Mouse (Mus musculus) ES-E14 (cell line): Measurements from ENCODE around the gene Rfx1.
A peak's percentile ranks its signal among the peaks of the same experiment; 100 is the strongest.

Experiments used
- CHD2 ChIP-seq: IDR thresholded peaks from 2 replicates; pipeline ENCODE4 v1.6.1; 2014; ENCODE audit warnings: mild to moderate bottlenecking, low read depth, low read length, inconsistent platforms
- HCFC1 ChIP-seq: IDR thresholded peaks from 2 replicates; pipeline ENCODE4 v1.6.1; 2012; ENCODE audit warnings: low read length, inconsistent platforms, borderline replicate concordance; ENCODE audit not compliant: insufficient read depth
- MAFK ChIP-seq: IDR thresholded peaks from 2 replicates; pipeline ENCODE4 v1.6.1; 2014; ENCODE audit warnings: mild to moderate bottlenecking, low read depth, low read length, inconsistent platforms; ENCODE audit not compliant: insufficient read depth
- ZC3H11A ChIP-seq: IDR thresholded peaks from 2 replicates; pipeline ENCODE4 v1.6.1; 2012; ENCODE audit warnings: low read depth, mild to moderate bottlenecking, inconsistent platforms, low read length, borderline replicate concordance
- ZNF384 ChIP-seq: IDR thresholded peaks from 2 replicates; pipeline ENCODE4 v1.6.1; 2012; ENCODE audit warnings: low read depth, low read length, inconsistent platforms

GRCm38 (mm10) chr8:84137848-84138247 lies 71.2 kb downstream of the Rfx1 start:
- TF ChIP-seq ZNF384 (no peak), HCFC1 (peak; percentile 92), ZC3H11A (no peak), MAFK (no peak), CHD2 (peak; percentile 75; the same call in 1 of the 2 replicates)
